7 mouse cellular contexts compared by ENCODE assay signal in genomic region chr7:73391518-73392321, GRCm38 (mm10). TPM values are rescaled to one million over a fixed set of nuclear protein-coding genes. Genes with fewer than 3 reads are reported as not detected.
DNase-seq lines count a peak whose midpoint lies in the region; ATAC-seq and TF ChIP-seq lines count a peak whose summit lies in the region.

No protein-coding gene starts in this region.

- H3K4me3 ChIP-seq in spleen, adult 2 months (ENCODE audit: extremely low read depth, insufficient read depth, insufficient read length) = peak overlapping the region; percentile 43; the same call in 1 of the 2 replicates
- peak overlapping the region; percentile 70 to 81 for H3K4me3 ChIP-seq in heart, embryonic 14.5 days (ENCODE audit: control insufficient read depth in 1 of 2, insufficient read depth in 1 of 2, low read depth in 1 of 2, low read length in 2 of 2)
- H3K4me3 ChIP-seq in limb, embryonic 11.5 days (ENCODE audit: low read depth, low read length) = peak overlapping the region; percentile 95
- H3K4me3 ChIP-seq in midbrain, embryonic 15.5 days = peak overlapping the region; percentile 62

- WGBS in spleen, adult 2 months = 4% methylated on average over 39 of the region's 39 CpGs
- under 1% methylated on average over 39 of the region's 39 CpGs for WGBS in heart, embryonic 14.5 days
- WGBS in limb, embryonic 11.5 days = 0% methylated on average over 39 of the region's 39 CpGs
- under 1% methylated on average over 39 of the region's 39 CpGs for WGBS in midbrain, embryonic 15.5 days

- no peak for TF ChIP-seq CTCF in spleen, adult 2 months (IDR thresholded peaks at IDR 0.05; ENCODE audit: extremely low read depth, insufficient read depth, insufficient read length, insufficient replicate concordance)

- no peak for DNase-seq in spleen, adult 2 months (ENCODE audit: low read depth in 1 of 2, low spot score in 2 of 2)
- DNase-seq in spleen, postnatal 14 days (ENCODE audit: low spot score in 2 of 2) = no peak
- peak; percentile 57 for DNase-seq in embryo, embryonic 11.5 days (ENCODE audit: low read depth, low spot score)
- DNase-seq in limb, embryonic 11.5 days (ENCODE audit: low spot score) = peak; percentile 83

- peaks cover 14% of the 10 kb centered on the region for H3K27me3 ChIP-seq in spleen, adult 2 months (ENCODE audit: control insufficient read depth, insufficient read depth, low read length)
- peaks cover 36% of the 10 kb centered on the region for H3K27me3 ChIP-seq in heart, embryonic 14.5 days (ENCODE audit: control insufficient read depth, insufficient read depth, low read length)
- H3K27me3 ChIP-seq in limb, embryonic 11.5 days (ENCODE audit: control insufficient read depth, insufficient read depth, low read length) = no peaks in the 10 kb centered on the region
- H3K27me3 ChIP-seq in midbrain, embryonic 15.5 days (replicated peaks) = no peaks in the 10 kb centered on the region

- no peaks in the 10 kb centered on the region for H3K4me1 ChIP-seq in spleen, adult 2 months (ENCODE audit: control insufficient read depth, insufficient read depth, insufficient read length)
- H3K4me1 ChIP-seq in heart, embryonic 14.5 days (ENCODE audit: control insufficient read depth in 2 of 2, insufficient read depth in 2 of 2, low read length in 2 of 2) = peaks cover 13 to 20% of the 10 kb centered on the region in 2 experiments
- H3K4me1 ChIP-seq in limb, embryonic 11.5 days (ENCODE audit: control insufficient read depth, insufficient read depth, low read length) = peaks cover 19% of the 10 kb centered on the region
- H3K4me1 ChIP-seq in midbrain, embryonic 15.5 days = peaks cover 54% of the 10 kb centered on the region

- H3K4me2 ChIP-seq in heart, embryonic 14.5 days (ENCODE audit: low read length) = peak overlapping the region; percentile 100
- H3K4me2 ChIP-seq in limb, embryonic 11.5 days (ENCODE audit: low read depth, severe bottlenecking) = peak overlapping the region; percentile 85
- peak overlapping the region; percentile 86 for H3K4me2 ChIP-seq in midbrain, embryonic 15.5 days

- H3K9me3 ChIP-seq in heart, embryonic 14.5 days (ENCODE audit: control insufficient read depth, low read length) = no peaks in the 10 kb centered on the region
- H3K9me3 ChIP-seq in limb, embryonic 11.5 days (ENCODE audit: control insufficient read depth, low read length) = no peaks in the 10 kb centered on the region
- no peaks in the 10 kb centered on the region for H3K9me3 ChIP-seq in midbrain, embryonic 15.5 days

- peak overlapping the region; percentile 85 for H3K9ac ChIP-seq in heart, embryonic 14.5 days (ENCODE audit: low read length)
- peak overlapping the region; percentile 94 for H3K9ac ChIP-seq in limb, embryonic 11.5 days (ENCODE audit: low read length)
- H3K9ac ChIP-seq in midbrain, embryonic 15.5 days = peak overlapping the region; percentile 65

- no peak for TF ChIP-seq POLR2A in spleen, adult 2 months (IDR thresholded peaks at IDR 0.05; ENCODE audit: low read depth, low read length)

- peak overlapping the region; percentile 41; the same call in 1 of the 2 replicates for H3K27ac ChIP-seq in spleen, adult 2 months (ENCODE audit: insufficient read depth, low read length)
- H3K27ac ChIP-seq in heart, embryonic 14.5 days (replicated peaks in 1 of 2; ENCODE audit: control insufficient read depth in 1 of 2, insufficient read depth in 1 of 2, low read depth in 2 of 2, low read length in 2 of 2) = peak overlapping the region; percentile 74 to 85
- H3K27ac ChIP-seq in limb, embryonic 11.5 days (replicated peaks; ENCODE audit: low read depth, low read length) = peak overlapping the region; percentile 98
- H3K27ac ChIP-seq in midbrain, embryonic 15.5 days = peak overlapping the region; percentile 81

- peak; percentile 30 for ATAC-seq in heart, embryonic 14.5 days (ENCODE audit: insufficient number of reproducible peaks, insufficient read depth, low FRiP score, low read depth)
- 0 out of 2 replicates have a peak, but pooled peaks have one; percentile 4 for ATAC-seq in limb, embryonic 11.5 days (ENCODE audit: insufficient number of reproducible peaks, low FRiP score, low TSS enrichment, low read depth)
- peak; percentile 12 for ATAC-seq in midbrain, embryonic 15.5 days (replicated peaks)
- no peak for ATAC-seq in erythroid progenitor cell, adult 5-6 weeks (replicated peaks; ENCODE audit: low FRiP score, poor library complexity, severe bottlenecking)

- no peaks in the 10 kb centered on the region for H3K36me3 ChIP-seq in spleen, adult 2 months (ENCODE audit: control insufficient read depth, insufficient read depth, low read length)
- no peaks in the 10 kb centered on the region for H3K36me3 ChIP-seq in heart, embryonic 14.5 days (ENCODE audit: control insufficient read depth, insufficient read depth, low read length)
- no peaks in the 10 kb centered on the region for H3K36me3 ChIP-seq in limb, embryonic 11.5 days (ENCODE audit: control insufficient read depth, insufficient read depth, low read length)
- H3K36me3 ChIP-seq in midbrain, embryonic 15.5 days (replicated peaks) = no peaks in the 10 kb centered on the region

RNA-seq across cellular contexts. Expression of gene Rgma, which starts 16.4 kb away (rescaled TPM):
- polyA plus RNA-seq in spleen, adult 2 months (2012; rRNA removed) = 4.7 and 4.8 TPM in 2 replicates
- polyA plus RNA-seq in heart, embryonic 14.5 days (2014; fragmentation: Nextera tagmentation; extraction: Ambion mirVana) = 3.1 and 3.2 TPM in 2 replicates
- polyA plus RNA-seq in limb, embryonic 11.5 days (2014; fragmentation: Nextera tagmentation; extraction: Ambion mirVana) = 27.1 and 28.6 TPM in 2 replicates
- 46.6 and 50.4 TPM in 2 replicates for polyA plus RNA-seq in midbrain, embryonic 15.5 days (2015; fragmentation: Nextera tagmentation; extraction: Ambion mirVana)
- not detected in 2 replicates for total RNA-seq in erythroid progenitor cell, adult 5-6 weeks (2015; ENCODE audit: low replicate concordance)
- not detected in 2 replicates for total RNA-seq in erythroid progenitor cell, adult 5-6 weeks (2017; ENCODE audit: low replicate concordance)

Comparison
In these comparisons a context has a peak if more than half of its experiments do, and no peak if none do; other contexts are left out.
1. DNase-seq: peak in embryo, embryonic 11.5 days (single experiment) and limb, embryonic 11.5 days (single experiment); none in spleen, adult 2 months (0 of 2) and spleen, postnatal 14 days (0 of 2).
2. H3K27ac ChIP-seq: peak in every context shown above with its lines; median percentile 98 in limb, embryonic 11.5 days; 81 in midbrain, embryonic 15.5 days; 80 in heart, embryonic 14.5 days; 41 in spleen, adult 2 months.
3. H3K4me3 ChIP-seq: peak in every context shown above with its lines; median percentile 95 in limb, embryonic 11.5 days; 76 in heart, embryonic 14.5 days; 62 in midbrain, embryonic 15.5 days; 43 in spleen, adult 2 months.
4. Peak in every context shown above with its lines, with median percentiles within 50 percentile points of each other: H3K4me2 ChIP-seq and H3K9ac ChIP-seq.